Mouse (Mus musculus) CD4-positive, CD25-positive, alpha-beta regulatory T cell, adult 4 months (primary cell): ENCODE data around the gene Lrrc23. TPM values are rescaled to one million over a fixed set of nuclear protein-coding genes. Genes with fewer than 3 reads are reported as not detected.

ENCODE experiments used
- ATAC-seq: one replicate; pipeline ENCODE4 v1.8.0; 2017
- polyA plus RNA-seq, 2 experiments: library from polyadenylated mRNA; unstranded; fragments of 100-300 nt; shearing (Covaris generic); gene quantifications; one replicate each; pipeline ENCODE4 v1.2.1; 2017

Lrrc23 gene
- polyA plus RNA-seq, 2 experiments from 2014 or later: 1.1 to 2.7 TPM

- peak; percentile 81 for ATAC-seq
Observed at GRCm38 (mm10) chr6:124740888-124741761, 38.4 kb downstream of the Lrrc23 start, which contains the start of gene Grcc10. Gene Grcc10, minus strand, starts transcription at chr6:124741374.

GRCm38 (mm10) chr6:124740211-124740887, 39.2 kb downstream of the Lrrc23 start:
- peak; percentile 15 for ATAC-seq

GRCm38 (mm10) chr6:124739231-124739796, 40.2 kb downstream of the Lrrc23 start:
- ATAC-seq: no peak

- ATAC-seq: peak; percentile 7
Observed at GRCm38 (mm10) chr6:124738511-124739023, 41.0 kb downstream of the Lrrc23 start, which contains the start of gene Ptpn6. Gene Ptpn6, minus strand, starts transcription at chr6:124738714.

GRCm38 (mm10) chr6:124737040-124737439, 42.5 kb downstream of the Lrrc23 start:
- no peak for ATAC-seq

- ATAC-seq: no peak
Observed at GRCm38 (mm10) chr6:124734417-124734816, 45.1 kb downstream of the Lrrc23 start.

- ATAC-seq: peak; percentile 86
Observed at GRCm38 (mm10) chr6:124732476-124733370, 46.8 kb downstream of the Lrrc23 start.

GRCm38 (mm10) chr6:124731038-124731437, 48.5 kb downstream of the Lrrc23 start:
- ATAC-seq: no peak

- ATAC-seq: peak; percentile 56
Observed at GRCm38 (mm10) chr6:124729850-124730705, 49.4 kb downstream of the Lrrc23 start.

- no peak for ATAC-seq
Observed at GRCm38 (mm10) chr6:124728621-124729020, 50.9 kb downstream of the Lrrc23 start.

- ATAC-seq: no peak
Observed at GRCm38 (mm10) chr6:124724472-124724871, 55.1 kb downstream of the Lrrc23 start.

- ATAC-seq: peak; percentile 81
Observed at GRCm38 (mm10) chr6:124723541-124723940, 56.0 kb downstream of the Lrrc23 start.

GRCm38 (mm10) chr6:124722876-124723473, 56.6 kb downstream of the Lrrc23 start:
- peak; percentile 34 for ATAC-seq

GRCm38 (mm10) chr6:124720904-124721303, 58.6 kb downstream of the Lrrc23 start:
- peak; percentile 15 for ATAC-seq

Other genes starting within 250 kb of the Lrrc23 start
- gene C1s1, start 237.4 kb downstream of the Lrrc23 start, polyA plus RNA-seq: not detected
- gene C1rb, start 209.4 kb downstream of the Lrrc23 start, polyA plus RNA-seq: not detected
- gene C1s2, start 143.6 kb downstream of the Lrrc23 start, polyA plus RNA-seq: not detected
- 10 to 100 TPM; 33.5 to 35.0 TPM for gene Lpcat3, start 116.7 kb downstream of the Lrrc23 start, polyA plus RNA-seq
- 100 to 1,000 TPM; 465 to 483 TPM for gene Emg1, start 67.5 kb downstream of the Lrrc23 start, polyA plus RNA-seq
- gene Phb2, start 67.4 kb downstream of the Lrrc23 start, polyA plus RNA-seq: 10 to 100 TPM; 56.1 to 59.9 TPM
- 100 to 1,000 TPM; 187 to 310 TPM for gene Ptpn6, start 41.0 kb downstream of the Lrrc23 start, polyA plus RNA-seq
- 100 to 1,000 TPM; 509 to 554 TPM for gene Grcc10, start 38.4 kb downstream of the Lrrc23 start, polyA plus RNA-seq
- gene Gm45234, start 23.7 kb downstream of the Lrrc23 start, polyA plus RNA-seq: under 1 TPM in 1 of 2 experiments, not detected in 1; 0.36 TPM
- gene Atn1, start 23.2 kb downstream of the Lrrc23 start, polyA plus RNA-seq: 1 to 10 TPM; 4.4 to 4.8 TPM
- 1 to 10 TPM; 3.0 to 9.9 TPM for gene Eno2, start 10.1 kb downstream of the Lrrc23 start, polyA plus RNA-seq
- 1 to 10 TPM; 1.7 to 3.4 TPM for gene Spsb2, start 28.9 kb upstream of the Lrrc23 start, polyA plus RNA-seq
- 10 to 100 TPM; 65.7 to 90.0 TPM for gene Tpi1, start 34.6 kb upstream of the Lrrc23 start, polyA plus RNA-seq
- gene Usp5, start 49.8 kb upstream of the Lrrc23 start, polyA plus RNA-seq: 100 to 1,000 TPM in 1 of 2 experiments, 10 to 100 TPM in 1; 77.2 to 154 TPM
- gene Cdca3, start 49.8 kb upstream of the Lrrc23 start, polyA plus RNA-seq: 10 to 100 TPM in 1 of 2 experiments, 1 to 10 TPM in 1; 8.0 to 27.1 TPM
- gene Gnb3, start 60.5 kb upstream of the Lrrc23 start, polyA plus RNA-seq: not detected
- under 1 TPM in 1 of 2 experiments, not detected in 1; 0.11 TPM for gene P3h3, start 78.0 kb upstream of the Lrrc23 start, polyA plus RNA-seq
- not detected for gene Gpr162, start 84.3 kb upstream of the Lrrc23 start, polyA plus RNA-seq
- 100 to 1,000 TPM; 268 to 648 TPM for gene Cd4, start 108.5 kb upstream of the Lrrc23 start, polyA plus RNA-seq
- 10 to 100 TPM; 19.0 to 29.0 TPM for gene Lag3, start 132.0 kb upstream of the Lrrc23 start, polyA plus RNA-seq
- gene Ptms, start 140.4 kb upstream of the Lrrc23 start, polyA plus RNA-seq: 10 to 100 TPM in 1 of 2 experiments, 1 to 10 TPM in 1; 5.4 to 10.6 TPM
- 10 to 100 TPM; 39.0 to 40.7 TPM for gene Mlf2, start 151.7 kb upstream of the Lrrc23 start, polyA plus RNA-seq
- 10 to 100 TPM; 66.2 to 93.4 TPM for gene Cops7a, start 185.8 kb upstream of the Lrrc23 start, polyA plus RNA-seq
- gene Pianp, start 217.0 kb upstream of the Lrrc23 start, polyA plus RNA-seq: under 1 TPM in 1 of 2 experiments, not detected in 1; 0.15 TPM
- gene Zfp384, start 229.4 kb upstream of the Lrrc23 start, polyA plus RNA-seq: 1 to 10 TPM; 3.9 to 4.4 TPM